Mouse (Mus musculus): ENCODE results near the gene Gm11634. TPM values are rescaled to one million over a fixed set of nuclear protein-coding genes. Genes with fewer than 3 reads are reported as not detected.
"Not testable (repeated sequence)": the region's sequence is repeated elsewhere in the genome, so short reads cannot be mapped to it uniquely, and the experiment has no call there.

The Gm11634 gene
- polyA plus RNA-seq (2015; fragmentation: Nextera tagmentation; extraction: Ambion mirVana), result not detected in 2 replicates

DNA sequence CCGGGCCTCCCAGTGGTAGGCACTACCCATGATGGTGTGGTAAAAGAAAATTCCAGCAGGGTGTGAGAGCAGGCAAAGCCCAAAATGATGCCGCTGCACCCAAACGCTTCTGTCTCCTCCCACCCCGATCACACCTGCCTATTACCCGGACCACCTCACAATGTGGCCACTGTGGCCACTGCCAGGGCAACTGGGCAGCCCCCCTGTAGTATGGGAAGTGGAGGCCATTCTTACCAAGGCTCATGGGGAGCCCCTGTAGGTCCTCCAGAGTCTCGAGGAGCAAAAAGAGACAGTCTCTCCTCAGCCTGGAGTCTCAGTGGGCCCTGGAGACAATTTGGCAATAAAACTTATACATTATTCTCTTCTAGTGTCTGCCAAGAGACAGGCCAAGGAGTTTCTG, at the start of gene Gm11634:
Gene Gm11634, minus strand, starts transcription at position 101 of the 400 bp plus-strand sequence.
- H3K36me3 ChIP-seq (ENCODE audit: control insufficient read depth, insufficient read depth, low read length), result no peaks in the 10 kb centered on the region
- WGBS, result 78% methylated on average over 6 of the region's 6 CpGs
- H3K9me3 ChIP-seq (ENCODE audit: control insufficient read depth, low read length), result no peaks in the 10 kb centered on the region
- H3K9ac ChIP-seq (ENCODE audit: low read depth, low read length), result no peak within 1 kb of the TSS
- no peak for ATAC-seq
- no peak within 1 kb of the TSS for H3K27ac ChIP-seq (ENCODE audit: low read depth, low read length)
- H3K4me2 ChIP-seq (ENCODE audit: low read length), result no peak within 1 kb of the TSS
- H3K4me1 ChIP-seq (ENCODE audit: control insufficient read depth, insufficient read depth, low read depth, low read length), result no peaks in the 10 kb centered on the region
- no peaks in the 10 kb centered on the region; the same call in 1 of the 2 replicates for H3K27me3 ChIP-seq (replicated peaks; ENCODE audit: control insufficient read depth, insufficient read depth, low read length)
- no peak within 1 kb of the TSS for H3K4me3 ChIP-seq (ENCODE audit: low read length)

- H3K4me2 ChIP-seq (ENCODE audit: low read length); H3K4me3 ChIP-seq (ENCODE audit: low read length); H3K9me3 ChIP-seq (ENCODE audit: control insufficient read depth, low read length); H3K27ac ChIP-seq (ENCODE audit: low read depth, low read length); ATAC-seq; H3K27me3 ChIP-seq (replicated peaks; ENCODE audit: control insufficient read depth, insufficient read depth, low read length); H3K36me3 ChIP-seq (ENCODE audit: control insufficient read depth, insufficient read depth, low read length); H3K9ac ChIP-seq (ENCODE audit: low read depth, low read length); H3K4me1 ChIP-seq (ENCODE audit: control insufficient read depth, insufficient read depth, low read depth, low read length): not testable (repeated sequence)
- 92% methylated on average over 10 of the region's 10 CpGs for WGBS
Measured at GRCm38 (mm10) chr11:101647093-101647492, 48.0 kb upstream of the Gm11634 start.

GRCm38 (mm10) chr11:101646283-101646794, 47.3 kb upstream of the Gm11634 start:
- not testable (repeated sequence) for H3K36me3 ChIP-seq (ENCODE audit: control insufficient read depth, insufficient read depth, low read length); H3K4me1 ChIP-seq (ENCODE audit: control insufficient read depth, insufficient read depth, low read depth, low read length); H3K9me3 ChIP-seq (ENCODE audit: control insufficient read depth, low read length); ATAC-seq; H3K27me3 ChIP-seq (replicated peaks; ENCODE audit: control insufficient read depth, insufficient read depth, low read length)
- WGBS, result 15% methylated on average over 12 of the region's 16 CpGs
- Histone ChIP-seq H3K27ac (ENCODE audit: low read depth, low read length) (peak overlapping the region; percentile 86), H3K4me3 (ENCODE audit: low read length) (peak overlapping the region; percentile 34), H3K9ac (ENCODE audit: low read depth, low read length) (peak overlapping the region; percentile 57), H3K4me2 (ENCODE audit: low read length) (peak overlapping the region; percentile 51)

GRCm38 (mm10) chr11:101645411-101646282, 46.6 kb upstream of the Gm11634 start:
- not testable (repeated sequence) for H3K9me3 ChIP-seq (ENCODE audit: control insufficient read depth, low read length); H3K36me3 ChIP-seq (ENCODE audit: control insufficient read depth, insufficient read depth, low read length); H3K27me3 ChIP-seq (replicated peaks; ENCODE audit: control insufficient read depth, insufficient read depth, low read length); H3K4me1 ChIP-seq (ENCODE audit: control insufficient read depth, insufficient read depth, low read depth, low read length)
- H3K9ac ChIP-seq (ENCODE audit: low read depth, low read length), result peak overlapping the region; percentile 57
- H3K4me3 ChIP-seq (ENCODE audit: low read length), result peak overlapping the region; percentile 34
- H3K27ac ChIP-seq (ENCODE audit: low read depth, low read length), result peak overlapping the region; percentile 86
- ATAC-seq, result peak; percentile 82
- WGBS, result under 1% methylated on average over 43 of the region's 56 CpGs
- peak overlapping the region; percentile 51 for H3K4me2 ChIP-seq (ENCODE audit: low read length)

- 3% methylated on average over 4 of the region's 4 CpGs for WGBS
- H3K4me1 ChIP-seq (ENCODE audit: control insufficient read depth, insufficient read depth, low read depth, low read length); H3K9me3 ChIP-seq (ENCODE audit: control insufficient read depth, low read length); H3K27me3 ChIP-seq (replicated peaks; ENCODE audit: control insufficient read depth, insufficient read depth, low read length); H3K4me3 ChIP-seq (ENCODE audit: low read length); ATAC-seq; H3K4me2 ChIP-seq (ENCODE audit: low read length); H3K9ac ChIP-seq (ENCODE audit: low read depth, low read length); H3K36me3 ChIP-seq (ENCODE audit: control insufficient read depth, insufficient read depth, low read length): not testable (repeated sequence)
- H3K27ac ChIP-seq (ENCODE audit: low read depth, low read length), result peak overlapping the region; percentile 66; the same call in 1 of the 2 replicates
Measured at GRCm38 (mm10) chr11:101645043-101645410, 46.0 kb upstream of the Gm11634 start.

DNA sequence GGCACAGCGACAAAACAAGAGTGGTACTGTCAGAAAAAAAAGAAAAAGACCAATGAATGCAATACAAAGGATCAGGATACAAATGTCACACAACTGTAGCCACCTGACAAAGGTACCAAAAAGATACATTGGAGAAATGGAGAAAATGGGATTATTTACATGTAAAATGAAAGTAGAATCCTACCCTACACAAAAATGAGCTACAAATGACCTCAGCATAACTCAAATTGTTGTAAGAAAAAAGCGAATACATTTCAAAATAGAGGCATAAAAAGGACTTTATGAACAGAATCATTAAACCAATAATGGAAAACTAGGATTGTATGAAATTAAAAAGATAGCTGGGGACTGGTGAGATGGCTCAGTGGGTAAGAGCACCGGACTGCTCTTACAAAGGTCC, 45.5 kb upstream of the Gm11634 start:
- 50% methylated on average over 3 of the region's 3 CpGs for WGBS
- no peak overlapping the region for H3K4me3 ChIP-seq (ENCODE audit: low read length)
- no peak for ATAC-seq
- no peak overlapping the region for H3K4me2 ChIP-seq (ENCODE audit: low read length)
- no peaks in the 10 kb centered on the region for H3K9me3 ChIP-seq (ENCODE audit: control insufficient read depth, low read length)
- H3K27ac ChIP-seq (ENCODE audit: low read depth, low read length), result no peak overlapping the region
- H3K36me3 ChIP-seq (ENCODE audit: control insufficient read depth, insufficient read depth, low read length), result no peaks in the 10 kb centered on the region
- no peaks in the 10 kb centered on the region for H3K27me3 ChIP-seq (replicated peaks; ENCODE audit: control insufficient read depth, insufficient read depth, low read length)
- H3K4me1 ChIP-seq (ENCODE audit: control insufficient read depth, insufficient read depth, low read depth, low read length), result no peaks in the 10 kb centered on the region
- no peak overlapping the region for H3K9ac ChIP-seq (ENCODE audit: low read depth, low read length)

- Histone ChIP-seq H3K4me1 (ENCODE audit: control insufficient read depth, insufficient read depth, low read depth, low read length) (no peaks in the 10 kb centered on the region), H3K4me2 (ENCODE audit: low read length) (no peak overlapping the region), H3K27ac (ENCODE audit: low read depth, low read length) (no peak overlapping the region), H3K9ac (ENCODE audit: low read depth, low read length) (no peak overlapping the region), H3K4me3 (ENCODE audit: low read length) (no peak overlapping the region), H3K9me3 (ENCODE audit: control insufficient read depth, low read length) (no peaks in the 10 kb centered on the region), H3K27me3 (replicated peaks; ENCODE audit: control insufficient read depth, insufficient read depth, low read length) (no peaks in the 10 kb centered on the region), H3K36me3 (ENCODE audit: control insufficient read depth, insufficient read depth, low read length) (no peaks in the 10 kb centered on the region)
- 51% methylated on average over 5 of the region's 5 CpGs for WGBS
- no peak for ATAC-seq
Measured at GRCm38 (mm10) chr11:101642931-101643330, 43.9 kb upstream of the Gm11634 start.

DNA sequence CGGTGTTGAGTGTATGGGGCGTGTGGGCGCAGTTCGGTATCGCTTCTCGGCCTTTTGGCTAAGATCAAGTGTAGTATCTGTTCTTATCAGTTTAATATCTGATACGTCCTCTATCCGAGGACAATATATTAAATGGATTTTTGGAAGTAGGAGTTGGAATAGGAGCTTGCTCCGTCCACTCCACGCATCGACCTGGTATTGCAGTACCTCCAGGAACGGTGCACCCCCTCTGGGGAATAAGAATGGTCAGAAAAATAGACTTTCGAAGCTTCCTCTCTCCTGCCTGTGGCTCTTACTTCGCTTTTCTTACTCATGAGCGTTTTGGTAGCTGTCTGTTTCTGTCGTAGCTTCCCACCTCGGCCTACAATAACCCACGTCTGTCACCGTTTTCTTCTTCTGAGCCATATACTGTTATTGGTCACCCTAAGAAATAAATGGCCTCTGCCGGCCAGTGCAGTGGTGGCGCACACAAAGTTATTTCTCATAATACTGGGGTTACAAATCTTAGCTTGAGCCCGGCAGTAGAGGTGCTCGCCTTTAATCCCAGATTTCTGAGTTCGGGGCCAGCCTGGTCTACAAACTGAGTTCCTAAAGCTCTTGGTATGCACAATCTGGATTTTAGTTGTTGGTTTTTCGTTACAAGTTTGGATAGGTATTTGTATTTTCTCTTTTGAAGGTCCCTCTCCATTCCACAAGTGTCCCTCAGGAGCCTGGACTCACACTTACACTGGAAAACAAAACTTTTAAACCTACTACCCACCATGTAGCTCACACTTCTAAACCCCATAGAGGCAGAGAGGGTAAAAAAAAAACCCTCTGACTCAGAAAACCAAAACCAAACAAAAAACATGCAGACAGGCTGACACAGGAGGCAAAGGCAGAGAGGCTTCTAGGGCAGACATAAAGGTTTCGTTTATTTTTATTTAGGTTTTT, 42.9 kb upstream of the Gm11634 start:
- Histone ChIP-seq H3K27ac (ENCODE audit: low read depth, low read length) (peak overlapping the region; percentile 75), H3K4me2 (ENCODE audit: low read length) (peak overlapping the region; percentile 45), H3K4me3 (ENCODE audit: low read length) (peak overlapping the region; percentile 36; the same call in 1 of the 2 replicates)
- not testable (repeated sequence) for H3K4me1 ChIP-seq (ENCODE audit: control insufficient read depth, insufficient read depth, low read depth, low read length); H3K36me3 ChIP-seq (ENCODE audit: control insufficient read depth, insufficient read depth, low read length); H3K9me3 ChIP-seq (ENCODE audit: control insufficient read depth, low read length); H3K27me3 ChIP-seq (replicated peaks; ENCODE audit: control insufficient read depth, insufficient read depth, low read length); H3K9ac ChIP-seq (ENCODE audit: low read depth, low read length)
- WGBS, result 6% methylated on average over 13 of the region's 26 CpGs
- peak; percentile 86 for ATAC-seq
